Mouse (Mus musculus) gonadal fat pad, adult 2 months (tissue): ENCODE data around the gene Dstn. TPM values are rescaled to one million over a fixed set of nuclear protein-coding genes. Genes with fewer than 3 reads are reported as not detected.
A peak's percentile ranks its signal among the peaks of the same experiment; 100 is the strongest.

ENCODE experiments used
- DNase-seq: peaks from one replicate; pipeline ENCODE4 v3.0.0-alpha.2; 2012; ENCODE audit warnings: low read depth
- polyA plus RNA-seq: library from polyadenylated mRNA; depleted of rRNA; stranded (reverse); fragments of >200 nt; gene quantifications from 2 replicates; pipeline ENCODE4 v1.2.3, GENCODE M21; 2012; rRNA removed

The Dstn gene
- polyA plus RNA-seq, result 64.9 and 89.9 TPM in 2 replicates

DNA sequence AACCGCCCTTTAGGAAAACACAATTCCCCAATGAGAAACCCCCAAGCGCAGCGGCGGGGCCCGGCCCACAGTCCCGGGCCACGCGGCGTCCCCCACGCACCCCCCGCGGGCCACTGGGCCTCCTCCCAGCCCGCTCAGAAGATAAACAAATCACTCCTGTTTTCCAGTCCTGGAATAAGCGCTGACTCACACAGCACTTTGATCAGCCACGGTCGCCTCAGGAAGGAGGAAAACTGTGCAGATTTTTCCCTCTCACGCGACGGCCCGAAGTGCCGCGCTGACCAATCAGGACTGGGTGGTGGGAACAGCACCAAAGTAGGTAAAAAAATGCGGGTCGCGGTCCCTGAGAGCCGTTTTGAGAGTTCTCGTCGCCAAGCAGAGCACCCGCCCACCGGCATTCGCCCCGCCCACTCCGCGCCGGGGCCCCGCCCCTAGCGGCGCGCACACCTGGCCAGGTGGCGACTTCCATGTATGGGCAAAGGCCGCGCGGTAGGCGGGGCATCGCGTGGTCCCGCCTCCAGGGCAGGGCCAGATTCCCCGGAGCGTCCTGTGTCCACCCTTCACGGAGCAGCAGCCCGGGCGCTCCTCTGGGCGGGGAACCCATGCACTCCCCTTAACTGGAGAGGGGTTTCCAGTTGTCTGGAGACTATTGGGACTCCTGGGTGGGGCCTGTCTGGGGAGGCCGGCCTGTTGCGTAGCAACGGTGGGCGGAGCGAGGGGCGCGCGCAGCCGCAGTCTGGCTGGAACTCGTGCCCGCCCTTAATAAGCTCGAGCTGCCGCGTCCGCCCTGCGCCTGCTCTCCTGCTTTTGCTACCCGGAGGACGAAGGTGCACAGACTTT, at the start of gene Dstn:
TSS of gene Dstn (plus strand) at position 561 of the 840 bp plus-strand sequence.
- no peak for DNase-seq

DNA sequence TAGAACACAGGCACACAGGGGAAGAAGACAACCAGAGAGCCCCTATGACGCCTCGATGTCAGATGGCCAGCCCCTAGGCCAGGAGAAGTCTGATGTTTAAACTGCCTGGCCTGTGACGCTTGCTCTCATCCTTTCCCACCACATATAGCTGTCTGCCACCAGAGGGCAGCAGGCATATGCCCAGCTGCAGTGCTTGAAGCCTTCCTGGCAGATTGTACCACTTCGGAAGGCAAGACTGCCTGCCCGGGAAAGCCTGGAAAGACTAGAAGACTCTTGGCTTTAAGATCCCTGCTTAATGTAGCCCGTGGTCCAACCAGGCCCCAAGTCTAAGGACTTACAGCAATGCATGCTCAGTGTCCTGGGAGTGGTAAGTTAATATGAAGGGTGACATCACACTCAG, 47.8 kb upstream of the Dstn start:
- no peak for DNase-seq

DNA sequence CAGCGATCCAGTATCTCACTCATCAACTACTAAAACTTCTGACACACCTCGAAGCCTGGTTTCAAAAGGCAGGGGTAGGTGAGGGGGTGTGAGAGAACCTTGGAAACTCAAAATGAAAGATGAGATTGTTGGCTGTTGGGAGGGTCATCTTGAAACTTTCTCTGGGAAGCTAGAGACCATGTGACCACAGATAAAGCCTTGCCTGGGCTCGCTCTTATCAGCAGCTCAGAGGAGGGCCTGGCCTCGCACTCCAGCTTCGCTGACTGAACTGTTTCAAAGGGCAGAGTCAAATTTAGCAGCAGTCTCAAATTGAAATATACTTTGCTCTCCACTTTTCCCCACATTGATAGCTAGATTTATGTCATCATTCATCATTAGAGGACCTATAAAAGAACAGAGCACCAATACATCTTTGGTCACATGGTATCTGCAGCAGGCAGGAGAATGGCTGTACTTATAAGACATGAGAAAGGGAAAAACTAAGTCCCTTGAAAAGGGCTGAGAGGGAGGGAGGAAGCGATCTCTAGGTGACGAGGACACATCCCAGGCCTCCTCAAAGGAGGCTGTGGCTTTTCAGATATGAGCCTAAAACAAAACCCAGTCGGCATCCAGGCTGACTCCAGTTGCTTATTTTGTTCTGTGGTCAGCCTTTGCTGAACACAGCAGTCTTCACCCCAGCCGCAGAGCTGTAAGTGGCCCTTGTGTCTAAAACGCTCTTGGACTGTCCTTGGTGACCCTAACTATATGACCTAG, 44.0 kb upstream of the Dstn start:
- no peak for DNase-seq

DNA sequence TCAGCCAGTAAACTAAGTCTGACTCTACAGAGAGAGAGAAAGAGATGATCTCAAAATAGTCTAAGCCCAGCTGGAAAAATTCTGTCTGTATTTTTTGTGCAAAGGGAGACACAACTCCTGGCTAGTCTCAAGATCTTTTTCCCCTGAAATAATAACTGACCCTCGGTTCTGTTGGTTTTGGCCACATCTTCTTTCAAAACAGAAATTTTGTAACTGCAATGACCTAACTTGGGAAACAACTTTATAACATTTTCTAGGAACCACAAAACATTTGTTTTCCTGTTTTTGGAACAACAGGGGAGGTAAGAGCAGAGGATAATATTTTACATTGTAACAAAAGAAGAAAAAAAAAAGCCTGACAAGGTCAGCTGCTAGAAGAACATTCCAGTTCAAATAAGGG, 39.1 kb upstream of the Dstn start:
- DNase-seq, result no peak

DNA sequence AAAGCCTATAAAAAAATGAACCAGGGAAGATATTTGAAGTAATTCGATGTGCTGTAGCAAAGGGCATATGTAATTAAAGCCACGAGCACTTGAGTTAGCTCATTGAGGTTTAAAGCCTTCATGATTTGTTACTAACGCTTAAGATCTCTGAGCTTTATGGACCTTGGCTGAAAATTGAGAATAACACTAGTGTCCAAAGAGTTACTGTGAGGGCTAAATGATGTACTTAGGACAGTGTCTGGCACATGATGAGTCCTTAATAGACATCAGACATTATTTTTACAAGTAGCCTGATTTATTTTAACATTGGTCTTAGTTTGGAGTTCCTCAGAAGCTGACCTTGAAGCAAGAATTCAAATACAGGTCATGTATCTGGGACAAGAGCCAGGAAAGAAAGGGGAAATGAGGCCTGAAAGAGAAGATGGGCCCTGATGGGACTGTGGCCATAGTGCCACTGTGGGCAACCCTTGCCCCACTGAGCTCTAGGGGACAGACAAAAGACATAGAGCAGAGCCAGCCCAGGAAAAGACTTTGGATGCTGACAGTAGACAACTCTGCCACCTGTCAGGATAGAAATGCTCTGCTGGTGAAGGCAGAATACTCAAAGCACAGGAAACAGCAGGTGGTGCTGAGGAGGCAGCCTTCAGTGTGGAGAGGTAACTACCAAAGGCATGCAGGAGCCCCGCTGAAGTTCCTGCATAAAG, 38.0 kb upstream of the Dstn start:
- DNase-seq, result no peak

DNA sequence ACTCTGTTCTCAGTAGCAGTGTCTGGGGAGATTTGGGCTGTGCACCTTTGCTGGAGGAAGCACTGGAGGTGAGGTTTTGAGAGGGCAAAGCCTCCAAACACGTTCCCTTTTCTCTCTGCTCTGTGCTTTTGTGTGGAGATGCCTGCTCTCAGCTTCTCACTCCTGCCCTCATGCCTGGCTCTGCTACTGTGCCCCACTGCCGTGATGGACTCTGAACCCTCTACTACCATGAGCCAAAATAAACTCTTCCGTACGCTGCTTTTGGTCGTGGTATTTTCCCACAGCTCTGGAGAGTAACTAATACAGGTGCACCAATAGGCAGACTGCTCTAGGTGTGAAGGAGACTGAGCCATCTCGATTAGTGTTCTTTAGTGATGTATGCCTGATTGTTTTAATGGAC, 35.8 kb upstream of the Dstn start:
- no peak for DNase-seq

DNA sequence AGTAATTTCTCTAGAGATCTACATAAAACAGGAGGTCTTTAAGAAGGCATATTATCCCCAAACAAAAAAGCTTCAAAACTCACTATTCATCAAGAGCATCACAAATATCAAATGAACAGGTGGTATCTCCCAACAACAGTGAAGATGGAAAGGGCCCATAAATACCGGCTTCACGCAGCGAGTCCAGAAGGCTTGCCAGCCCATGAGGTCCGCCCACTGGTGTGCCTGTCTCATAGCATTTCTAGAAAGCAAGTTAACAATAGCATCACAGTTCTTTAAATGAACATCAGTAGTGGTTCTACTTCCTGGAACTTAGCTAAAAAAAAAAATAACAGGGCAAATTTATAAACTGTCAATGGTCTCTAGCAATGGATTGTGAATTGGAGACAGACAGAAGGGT, 33.1 kb upstream of the Dstn start:
- no peak for DNase-seq

DNA sequence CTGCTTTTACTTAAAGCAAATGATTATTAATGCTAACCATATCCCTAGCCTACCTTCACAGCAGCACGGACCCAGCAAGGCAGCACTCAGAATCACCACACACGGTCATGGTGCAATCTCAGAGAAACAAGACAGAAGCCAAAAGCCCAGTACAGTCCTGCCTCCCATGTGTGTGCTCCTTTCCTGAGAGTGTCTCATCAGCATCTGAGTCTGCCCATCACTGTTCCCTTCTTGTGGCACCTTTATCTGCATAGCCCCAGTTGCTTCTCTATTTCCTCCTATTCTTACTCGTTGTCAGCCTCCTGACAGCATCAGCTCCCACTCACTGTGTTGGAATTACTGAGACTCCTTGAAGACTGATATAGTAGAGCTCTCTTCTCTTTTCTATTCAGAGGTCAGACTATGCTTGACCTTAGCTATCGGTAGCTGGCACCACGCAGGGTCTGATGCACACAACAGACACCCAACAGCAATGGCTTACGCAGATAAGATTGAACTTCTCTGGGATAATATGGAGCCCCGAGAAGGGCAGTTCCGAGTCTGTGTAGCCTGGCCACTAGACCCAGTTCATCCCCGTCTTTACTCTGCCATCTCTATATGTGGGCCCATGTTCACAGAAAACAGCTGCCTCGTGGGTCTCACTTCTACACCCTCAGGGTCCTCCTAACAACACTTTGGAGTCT, 32.4 kb upstream of the Dstn start:
- DNase-seq, result no peak

DNA sequence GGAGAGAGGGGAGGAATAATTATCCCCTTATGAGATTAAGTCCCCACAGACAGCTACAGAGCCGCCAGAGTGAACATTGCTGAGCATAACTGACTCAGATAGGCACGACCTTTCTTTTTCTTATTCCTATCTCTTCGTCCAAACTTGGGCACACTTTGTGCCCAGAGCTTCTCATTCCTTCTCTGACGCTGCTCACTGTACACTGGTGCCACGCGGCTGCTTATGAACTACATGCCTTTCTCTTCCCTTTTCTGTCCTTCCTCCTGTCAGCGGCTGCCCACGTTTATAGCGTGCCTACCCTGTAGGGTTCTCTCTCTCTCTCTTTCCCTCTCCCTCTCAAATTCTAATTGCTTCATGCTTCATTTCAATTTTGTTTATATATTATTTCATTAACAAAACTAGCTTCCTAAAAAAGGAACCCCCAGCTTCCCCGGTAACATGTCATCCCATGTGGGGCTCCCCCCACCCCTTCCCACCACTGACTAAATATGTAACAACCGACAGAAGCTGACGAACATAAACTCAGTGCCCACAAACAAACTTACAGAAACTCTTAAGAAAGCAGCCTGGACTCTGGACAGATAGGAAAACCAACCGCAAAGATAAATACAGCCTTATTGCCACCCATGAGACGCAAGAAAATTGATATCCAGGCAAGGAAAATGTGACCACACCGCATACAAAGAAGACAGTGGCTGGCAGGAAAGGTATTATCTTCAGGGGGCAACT, 25.8 kb upstream of the Dstn start:
- DNase-seq, result no peak

DNA sequence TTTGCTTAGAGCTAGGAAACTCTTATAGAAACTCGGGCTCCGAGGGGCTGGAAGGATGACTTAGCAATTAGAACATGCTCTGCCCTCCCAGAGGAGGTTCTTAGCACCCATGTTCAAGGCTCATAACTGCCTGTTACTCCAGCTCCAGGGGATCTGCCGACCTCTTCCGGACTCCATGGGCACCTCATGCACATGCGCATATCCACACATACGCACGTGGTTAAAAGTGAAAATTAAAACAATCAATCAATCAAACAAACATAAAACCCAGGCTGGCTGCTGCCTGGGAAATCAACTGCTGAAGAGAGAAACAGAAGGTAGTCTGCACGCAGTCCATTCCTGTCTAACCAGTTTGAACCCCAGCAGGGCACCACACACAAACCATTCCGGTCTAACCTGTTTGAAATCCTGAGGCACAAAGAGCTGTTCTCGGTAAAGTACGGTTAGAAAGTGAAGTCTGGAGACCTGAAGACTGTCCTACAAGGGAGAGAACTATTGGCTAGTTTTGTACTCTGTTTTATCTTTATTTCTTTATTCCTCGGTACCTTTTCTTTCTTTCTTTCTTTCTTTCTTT, 25.2 kb upstream of the Dstn start:
- peak; percentile 91 for DNase-seq

DNA sequence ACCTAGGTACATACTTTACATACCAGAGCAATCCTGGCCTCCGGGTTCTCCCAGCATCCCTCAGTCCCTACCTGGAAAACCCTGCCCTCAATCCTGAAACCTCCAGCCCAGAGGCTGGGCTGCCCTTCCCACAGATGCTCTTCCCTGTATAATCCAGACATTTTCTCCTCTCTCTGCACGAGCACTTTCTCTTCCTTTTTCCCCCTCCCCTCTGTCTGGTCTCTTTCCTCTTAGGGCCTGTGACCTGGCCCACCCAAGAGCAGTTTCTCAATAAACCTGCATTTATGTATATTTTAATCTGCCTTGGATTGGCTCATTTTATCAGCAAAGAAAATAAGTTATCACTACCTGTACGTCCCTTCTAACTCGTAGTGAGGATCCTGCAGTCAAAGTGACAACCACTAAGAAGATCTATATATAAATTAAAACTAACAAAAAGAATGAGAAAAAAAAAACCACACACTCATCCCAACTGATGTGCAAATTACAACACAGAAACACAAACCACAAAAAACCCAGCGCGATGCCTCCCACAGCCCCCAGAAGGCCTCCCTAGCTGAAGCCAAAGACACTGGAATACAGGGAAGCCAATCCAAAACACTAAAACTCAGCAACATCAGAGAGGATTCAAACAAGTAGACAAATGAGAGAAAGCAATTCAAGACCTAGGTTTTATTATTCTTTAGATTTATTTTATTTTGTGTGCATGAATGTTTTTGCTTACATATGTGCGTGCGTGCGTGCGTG, 23.6 kb upstream of the Dstn start:
- no peak for DNase-seq

DNA sequence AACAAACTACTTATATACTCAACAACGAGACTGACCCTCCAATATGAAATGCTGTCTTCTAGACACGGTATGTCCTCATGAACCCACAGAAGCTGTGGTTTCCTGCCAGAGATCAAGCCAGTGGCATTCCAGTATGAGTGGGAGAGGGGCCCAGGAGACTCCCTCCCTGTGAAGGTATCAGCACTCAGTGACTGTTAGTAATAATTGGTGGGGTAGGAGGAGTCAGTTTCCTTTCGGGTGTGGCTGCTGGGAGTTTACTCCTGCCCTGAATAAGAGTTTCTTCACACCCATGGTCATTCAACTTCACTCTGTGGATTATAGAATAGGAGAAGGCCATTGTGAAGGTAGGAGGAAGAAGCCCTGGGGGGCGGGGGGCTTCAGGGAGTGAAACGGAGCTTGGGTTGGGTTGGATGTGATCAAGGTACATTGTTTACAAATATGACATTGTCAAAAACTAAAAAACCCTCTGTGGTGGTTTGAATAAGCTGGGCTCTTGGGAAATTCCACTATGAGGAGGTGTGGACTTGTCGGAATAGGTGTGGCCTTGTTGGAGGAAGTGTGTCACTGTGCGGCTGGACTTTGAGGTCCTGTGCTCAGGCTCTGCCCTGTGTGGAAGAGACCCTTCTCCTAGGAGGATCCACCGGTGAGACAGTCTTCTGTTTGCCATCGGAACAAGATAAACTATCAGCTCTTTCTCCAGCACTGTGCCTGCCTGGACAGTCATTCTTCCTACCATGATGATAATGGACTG, 15.5 kb upstream of the Dstn start:
- DNase-seq, result no peak

DNA sequence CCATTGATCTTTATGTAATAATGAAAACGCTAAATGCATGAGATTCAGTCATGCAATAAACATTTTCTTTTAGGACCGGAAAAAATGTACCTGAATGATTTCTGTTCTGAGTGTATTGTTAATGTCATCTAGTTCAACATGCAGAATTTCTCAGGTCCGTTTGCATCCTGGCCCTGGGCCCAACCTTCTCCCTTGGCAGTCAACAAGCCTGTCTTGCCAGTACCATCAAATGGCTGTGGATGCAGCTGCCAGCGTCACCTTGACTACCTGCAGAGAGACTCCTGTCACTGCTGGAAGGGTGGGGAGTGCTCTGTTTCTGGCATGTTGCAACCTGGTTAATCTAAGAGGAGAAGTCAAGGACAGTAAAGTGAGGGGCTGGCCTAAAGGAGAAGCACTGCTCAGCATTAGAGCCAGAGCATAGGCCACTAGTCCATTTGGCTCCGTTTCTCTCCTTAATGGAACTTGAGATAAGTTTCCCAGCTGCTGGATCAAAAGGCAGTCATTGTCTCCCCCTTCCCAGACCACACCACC, 14.2 kb upstream of the Dstn start:
- DNase-seq, result no peak

DNA sequence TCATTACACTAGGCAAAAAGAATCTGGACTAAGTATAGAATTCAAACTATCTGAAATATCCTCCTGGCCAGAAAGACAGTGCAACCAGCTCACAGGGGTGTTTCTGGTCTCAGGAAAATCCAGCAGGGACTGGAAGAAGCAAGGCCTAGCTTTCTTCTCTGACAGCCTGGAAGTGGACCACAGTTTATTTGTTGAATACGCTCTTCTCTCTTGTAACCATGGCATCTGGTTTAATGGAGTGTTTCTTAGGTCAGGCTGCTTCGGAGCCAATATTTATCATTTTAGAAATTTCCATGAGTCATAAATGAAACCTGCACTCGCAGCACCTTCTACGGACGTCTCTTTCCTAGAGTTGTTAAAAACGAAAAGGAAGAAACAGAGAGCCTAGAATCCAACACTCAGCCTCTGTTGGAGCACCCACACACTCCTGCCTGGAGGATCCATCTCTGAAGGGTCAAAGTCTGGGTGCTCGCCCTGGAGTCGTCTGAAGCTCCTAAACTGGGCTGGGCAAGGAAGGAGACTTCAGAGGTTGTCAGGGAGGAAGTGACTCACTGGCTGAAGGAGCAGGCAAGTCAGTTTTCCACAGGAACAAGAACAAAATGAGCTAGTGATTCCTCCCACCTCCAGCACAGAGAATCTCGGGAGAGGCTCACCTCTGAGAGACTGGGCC, 11.6 kb upstream of the Dstn start:
- no peak for DNase-seq

DNA sequence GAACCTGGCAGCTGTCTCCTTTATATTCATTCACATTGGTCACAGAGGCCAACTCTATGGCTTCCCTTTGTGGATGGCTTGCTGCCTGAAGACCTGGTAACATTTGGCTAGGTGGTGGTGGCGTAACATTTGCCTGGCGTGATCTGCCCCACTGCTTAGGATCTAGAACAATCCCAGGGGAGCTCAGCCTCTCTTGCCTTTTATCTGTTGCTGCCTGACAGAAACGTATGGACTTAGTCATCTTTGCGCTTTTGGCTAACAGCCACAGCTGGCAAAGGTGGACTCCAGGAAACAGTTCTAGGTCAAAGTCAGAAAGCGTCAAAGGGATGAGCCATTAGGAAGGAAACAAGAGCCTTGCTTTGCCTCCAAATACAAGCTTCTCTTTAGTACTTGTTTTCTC, 10.2 kb upstream of the Dstn start:
- DNase-seq, result no peak

DNA sequence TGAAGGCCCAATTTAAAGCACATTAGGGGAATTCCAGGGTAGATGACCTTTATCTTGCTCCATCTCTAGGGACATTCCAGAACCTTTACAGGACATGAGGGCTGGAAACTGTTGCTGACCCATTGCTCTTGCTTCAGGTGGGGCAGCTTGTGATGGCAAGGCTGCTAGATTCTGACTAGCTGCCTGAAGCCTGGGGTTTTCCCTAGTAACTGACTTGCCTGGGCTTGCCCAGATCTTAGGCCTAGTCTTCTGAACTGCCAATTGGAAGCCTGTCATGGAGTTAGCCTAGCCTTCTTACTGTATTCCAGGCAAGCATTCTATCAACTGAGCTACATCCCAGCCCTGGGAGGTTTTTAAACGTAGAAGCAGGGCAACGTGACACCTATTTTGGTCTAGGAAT, 5.9 kb upstream of the Dstn start:
- no peak for DNase-seq

DNA sequence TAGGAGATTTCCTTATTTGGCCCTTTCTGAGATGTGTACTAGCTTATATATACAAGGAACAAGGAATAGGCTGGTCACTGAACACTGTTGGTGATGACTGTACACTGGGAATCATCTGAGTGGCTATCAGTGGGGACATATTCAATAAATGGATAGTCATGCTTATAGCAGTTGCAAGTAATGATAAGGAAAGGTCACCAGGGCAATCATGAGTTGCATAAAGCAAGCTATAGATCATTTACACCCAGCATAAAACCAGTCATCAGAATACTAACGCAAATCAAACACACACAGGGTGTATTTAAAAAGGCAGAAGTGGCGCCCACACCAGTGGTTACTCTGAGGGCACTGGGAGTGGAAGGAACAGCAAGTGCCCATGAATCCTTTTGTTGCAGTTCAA, 2.9 kb upstream of the Dstn start:
- no peak for DNase-seq

DNA sequence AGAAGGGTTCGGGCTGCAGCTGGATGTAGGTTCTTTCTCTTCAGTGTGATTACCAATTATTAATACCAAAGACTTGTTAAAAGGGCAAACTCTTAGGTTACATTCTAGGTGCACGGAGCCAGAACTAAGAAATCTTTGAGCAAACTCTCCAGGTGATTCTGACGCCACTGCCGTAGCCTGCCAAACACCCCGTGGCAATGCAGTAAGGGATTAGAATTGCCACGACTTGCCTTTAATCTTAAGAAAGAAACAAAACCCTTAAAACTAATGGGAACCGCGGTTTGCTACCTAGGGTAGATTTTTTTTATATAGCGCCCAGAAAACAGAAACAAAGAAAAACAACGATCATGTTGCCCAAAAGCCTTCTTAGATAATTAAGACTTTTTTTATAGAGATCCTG, 899 bp upstream of the Dstn start:
- no peak for DNase-seq
